Mouse (Mus musculus) heart, adult 18-20 months (tissue): ENCODE results near the gene Maea. TPM values are rescaled to one million over a fixed set of nuclear protein-coding genes. Genes with fewer than 3 reads are reported as not detected.
A peak's percentile ranks its signal among the peaks of the same experiment; 100 is the strongest.

Experiments
- DNase-seq, 2 experiments: peaks; one replicate each; pipeline ENCODE4 v3.0.0; 2021 to 2022; ENCODE audit warnings: mixed read lengths in 1 of 2
- total RNA-seq, 2 experiments: library from RNA; stranded (reverse); gene quantifications; 2 replicates each; pipeline ENCODE4 v1.2.3; 2021

The Maea gene
- total RNA-seq, 2 experiments from 2014 or later: 86.4 to 97.0 TPM

GRCm38 (mm10) chr5:33357494-33357893 lies 22.2 kb downstream of the Maea start:
- no peak for DNase-seq

- DNase-seq: peak in 1 of 2 experiments; percentile 67
Observed at GRCm38 (mm10) chr5:33358467-33358866, 23.2 kb downstream of the Maea start.

GRCm38 (mm10) chr5:33363263-33363662 lies 28.0 kb downstream of the Maea start:
- DNase-seq: no peak

DNA sequence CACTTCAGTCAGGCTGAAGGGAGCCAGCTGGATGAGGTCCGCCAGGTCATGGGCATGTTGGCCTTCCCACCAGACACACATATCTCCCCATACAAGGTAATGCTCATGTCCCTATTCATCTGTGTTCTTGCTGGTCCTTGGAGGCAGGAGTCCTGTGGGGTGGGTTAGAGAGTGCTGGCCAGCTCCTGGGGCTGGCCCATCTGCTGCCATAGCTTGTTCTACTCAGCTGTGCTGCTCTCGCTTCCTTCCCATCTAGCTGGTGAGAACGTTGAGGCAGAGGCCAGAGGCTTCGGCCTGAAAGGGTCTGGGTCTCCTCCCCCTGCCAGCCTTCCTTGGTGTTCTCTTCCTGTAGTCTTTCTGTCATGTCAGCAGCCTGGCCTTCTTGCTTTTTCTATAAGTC lies 33.3 kb downstream of the Maea start:
- DNase-seq: no peak

DNA sequence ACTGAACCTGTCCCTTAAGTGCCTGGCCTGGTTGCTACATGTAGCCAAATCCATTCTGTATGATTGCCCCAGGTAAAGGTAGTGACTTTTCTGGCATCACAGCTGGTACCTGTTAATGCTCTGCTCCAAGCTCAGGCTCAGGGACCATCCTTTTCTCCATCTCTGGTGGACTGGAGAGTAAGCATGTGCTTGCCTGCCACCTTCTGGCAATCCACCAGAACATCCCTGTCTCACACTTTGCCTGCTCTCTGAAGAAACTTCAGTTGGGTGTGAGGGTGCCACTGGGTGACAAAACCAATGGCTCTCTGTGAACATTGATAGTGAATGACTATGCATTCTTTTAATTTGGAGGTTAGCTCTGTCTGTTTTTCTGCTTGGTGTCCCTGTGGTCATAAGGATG lies 35.8 kb downstream of the Maea start:
- peak in 1 of 2 experiments; percentile 35 for DNase-seq

- DNase-seq: no peak
Observed at GRCm38 (mm10) chr5:33371668-33372067, 36.4 kb downstream of the Maea start.

- peak in 1 of 2 experiments; percentile 13 for DNase-seq
Observed at GRCm38 (mm10) chr5:33372331-33373038, 37.2 kb downstream of the Maea start.

GRCm38 (mm10) chr5:33377176-33377575 lies 41.9 kb downstream of the Maea start:
- no peak for DNase-seq

- no peak for DNase-seq
Observed at GRCm38 (mm10) chr5:33377801-33378301, 42.5 kb downstream of the Maea start.

DNA sequence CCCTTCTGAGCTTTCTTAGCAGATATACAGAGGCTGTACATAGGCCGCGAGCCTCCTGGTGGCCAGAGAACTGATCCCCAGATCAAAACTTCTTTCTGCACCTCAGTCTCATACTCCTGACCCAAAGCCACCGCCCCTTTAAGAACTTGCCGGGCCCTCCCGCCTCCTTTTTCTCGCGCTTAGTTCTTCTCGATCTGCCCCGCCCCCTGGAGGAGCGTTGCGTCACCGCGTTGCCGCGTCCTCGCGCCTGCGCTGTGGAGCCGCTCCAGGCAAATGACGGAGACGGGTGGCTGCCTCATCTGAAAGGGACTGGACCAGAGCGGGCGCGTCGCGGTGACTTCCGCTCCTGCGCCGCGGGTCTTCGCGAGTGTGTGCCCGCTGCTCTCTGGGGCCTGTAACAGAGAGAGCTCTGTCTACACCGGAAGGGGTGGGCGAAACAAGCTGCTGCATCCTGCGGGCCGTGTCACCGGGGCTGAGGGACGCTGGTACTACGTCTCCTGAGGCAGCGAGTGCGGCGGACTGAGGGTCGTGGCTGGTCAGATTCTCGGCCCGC lies 43.1 kb downstream of the Maea start, which contains the start of gene Uvssa:
TSS of gene Uvssa (plus strand) at position 248 of the 553 bp plus-strand sequence.
- peak; percentile 99 to 100 for DNase-seq

- DNase-seq: no peak
Observed at GRCm38 (mm10) chr5:33387550-33387949, 52.2 kb downstream of the Maea start.

GRCm38 (mm10) chr5:33393803-33394202 lies 58.5 kb downstream of the Maea start:
- peak; percentile 74 to 85 for DNase-seq

DNA sequence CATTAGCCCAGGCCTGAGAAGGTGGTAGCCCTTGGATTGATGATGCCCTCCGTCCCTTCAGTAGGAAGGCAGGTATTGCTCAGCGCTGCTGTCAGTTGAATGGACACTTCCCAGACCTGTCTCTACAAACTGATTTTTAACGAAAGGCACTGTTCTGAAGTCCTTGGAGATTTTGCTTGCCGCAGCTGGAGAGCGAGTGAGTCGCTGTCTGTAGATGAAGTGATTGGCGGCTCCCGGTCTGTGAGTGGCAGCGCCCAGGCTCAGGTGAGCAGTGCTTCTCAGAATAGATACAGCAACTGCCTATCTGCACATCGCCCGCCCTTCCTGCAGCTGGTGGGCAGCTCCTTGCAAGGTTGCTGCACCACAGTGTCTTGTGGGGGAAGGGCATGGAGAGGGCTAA lies 60.4 kb downstream of the Maea start:
- DNase-seq: no peak

- DNase-seq: no peak
Observed at GRCm38 (mm10) chr5:33396828-33397227, 61.5 kb downstream of the Maea start.

DNA sequence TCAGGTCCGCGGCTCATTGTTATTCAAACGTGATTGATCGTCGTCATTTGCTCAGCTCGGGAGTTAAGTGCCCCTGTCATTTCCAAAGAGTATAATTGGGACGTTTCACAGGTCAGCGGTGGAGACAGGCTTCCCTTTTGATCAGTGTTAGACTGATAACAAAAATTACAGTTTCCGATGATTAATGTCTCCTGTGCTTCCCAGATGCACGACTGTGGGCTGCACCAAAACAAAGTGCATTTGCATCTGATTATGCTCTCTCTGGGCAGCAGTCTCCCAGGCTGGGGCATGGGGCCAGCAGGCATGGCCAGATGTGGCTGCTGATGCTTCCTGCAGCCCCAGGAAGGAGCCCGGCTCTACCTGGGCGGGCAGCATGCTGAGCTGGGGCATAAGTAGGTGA lies 65.5 kb downstream of the Maea start:
- DNase-seq: no peak

DNA sequence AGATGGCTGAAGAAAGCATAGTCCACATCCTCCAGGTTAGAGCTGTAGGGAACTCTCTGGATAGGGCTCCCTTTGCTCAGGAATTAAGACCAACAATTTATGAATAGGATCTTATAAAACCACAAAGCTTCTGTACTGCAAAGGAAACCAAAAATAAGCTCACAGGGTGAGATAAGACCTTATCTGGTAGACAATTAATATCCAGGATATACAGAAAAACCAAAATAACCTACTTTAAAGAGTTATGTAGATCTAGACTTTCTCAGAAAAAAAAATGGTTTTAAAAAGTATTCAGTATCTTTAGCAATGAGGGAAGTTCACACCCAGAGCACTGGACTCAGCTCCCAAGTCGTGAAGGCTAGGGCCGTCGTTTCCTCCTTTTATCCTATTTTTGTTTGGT lies 85.0 kb downstream of the Maea start:
- DNase-seq: no peak

Other genes with a start within 250 kb of the Maea start
- gene Slc5a1, start 231.3 kb upstream of the Maea start, total RNA-seq: under 1 TPM; 0.20 to 0.21 TPM
- 1 to 10 TPM; 4.3 to 5.6 TPM for gene Spon2, start 117.1 kb upstream of the Maea start, total RNA-seq
- 100 to 1,000 TPM; 216 to 232 TPM for gene Ctbp1, start 60.5 kb upstream of the Maea start, total RNA-seq
- 1 to 10 TPM; 2.8 to 3.6 TPM for gene Uvssa, start 43.0 kb downstream of the Maea start, total RNA-seq
- not detected for gene Nkx1-1, start 98.5 kb downstream of the Maea start, total RNA-seq